Mouse (Mus musculus) stomach, postnatal 0 days (tissue): ENCODE measurements around the gene Ccnb1ip1. TPM values are rescaled to one million over a fixed set of nuclear protein-coding genes. Genes with fewer than 3 reads are reported as not detected.
A peak's percentile ranks its signal among the peaks of the same experiment; 100 is the strongest.

Source experiments
- ATAC-seq: fragments of 200-750 bp; cut with Nextera tagmentation; 2 replicates; pipeline ENCODE4 v1.8.0; 2017; ENCODE audit not compliant: low FRiP score, low TSS enrichment
- DNase-seq: peaks from one replicate; pipeline ENCODE4 v3.0.0-alpha.2; 2016; ENCODE audit warnings: low spot score
- H3K27ac ChIP-seq: fragments of 300-500 bp; sonication (generic); replicated peaks from 2 replicates; pipeline ENCODE4 v1.5.1; 2014; ENCODE audit warnings: mild to moderate bottlenecking, control low read depth
- H3K27me3 ChIP-seq: fragments of 300-500 bp; sonication (generic); 2 replicates; pipeline ENCODE4 v1.6.1; 2014; ENCODE audit warnings: low read length; ENCODE audit not compliant: control insufficient read depth, insufficient read depth
- H3K36me3 ChIP-seq: fragments of 300-500 bp; sonication (generic); 2 replicates; pipeline ENCODE4 v1.6.1; 2014; ENCODE audit warnings: low read length, mixed read lengths; ENCODE audit not compliant: control insufficient read depth, insufficient read depth
- H3K4me1 ChIP-seq: fragments of 300-500 bp; sonication (generic); replicated peaks from 2 replicates; pipeline ENCODE4 v1.6.1; 2014; ENCODE audit warnings: antibody characterized with exemption; ENCODE audit not compliant: control insufficient read depth, insufficient read depth
- H3K4me2 ChIP-seq: fragments of 300-500 bp; sonication (generic); replicated peaks from 2 replicates; pipeline ENCODE4 v1.6.1; 2014; ENCODE audit warnings: low read depth, mild to moderate bottlenecking, control low read depth, moderate library complexity
- H3K4me3 ChIP-seq: fragments of 300-500 bp; sonication (generic); 2 replicates; pipeline ENCODE4 v1.5.1; 2014; ENCODE audit warnings: low read depth, low read length, control low read depth
- H3K9ac ChIP-seq: fragments of 300-500 bp; sonication (generic); 2 replicates; pipeline ENCODE4 v1.6.1; 2014; ENCODE audit warnings: mild to moderate bottlenecking, low read length, control low read depth, mixed read lengths
- H3K9me3 ChIP-seq: fragments of 300-500 bp; sonication (generic); 2 replicates; pipeline ENCODE4 v1.6.1; 2016; ENCODE audit warnings: low read length; ENCODE audit not compliant: control insufficient read depth
- CTCF ChIP-seq: IDR thresholded peaks from 2 replicates; pipeline ENCODE4 v1.5.1; 2016; ENCODE audit warnings: antibody characterized with exemption, low read depth, mild to moderate bottlenecking, moderate library complexity
- EP300 ChIP-seq: optimal IDR thresholded peaks from 2 replicates; pipeline ENCODE3; 2016; ENCODE audit warnings: antibody characterized with exemption
- WGBS: fragments of 180-500 bp; shearing (Covaris S2); extraction: QIAGEN DNeasy Blood & Tissue Kit; methylation state at CpG from one replicate; pipeline ENCODE4 v1.1.7; 2014; 5-methylcytosine and 5-hydroxymethylcytosine counted together
- polyA plus RNA-seq: library from polyadenylated mRNA; unstranded; fragments of >200 nt; fragmentation: Nextera tagmentation; extraction: Ambion mirVana; gene quantifications from 2 replicates; pipeline ENCODE4 v1.2.1, GENCODE M21; 2015

Ccnb1ip1 gene
- polyA plus RNA-seq: not detected in 2 replicates

DNA sequence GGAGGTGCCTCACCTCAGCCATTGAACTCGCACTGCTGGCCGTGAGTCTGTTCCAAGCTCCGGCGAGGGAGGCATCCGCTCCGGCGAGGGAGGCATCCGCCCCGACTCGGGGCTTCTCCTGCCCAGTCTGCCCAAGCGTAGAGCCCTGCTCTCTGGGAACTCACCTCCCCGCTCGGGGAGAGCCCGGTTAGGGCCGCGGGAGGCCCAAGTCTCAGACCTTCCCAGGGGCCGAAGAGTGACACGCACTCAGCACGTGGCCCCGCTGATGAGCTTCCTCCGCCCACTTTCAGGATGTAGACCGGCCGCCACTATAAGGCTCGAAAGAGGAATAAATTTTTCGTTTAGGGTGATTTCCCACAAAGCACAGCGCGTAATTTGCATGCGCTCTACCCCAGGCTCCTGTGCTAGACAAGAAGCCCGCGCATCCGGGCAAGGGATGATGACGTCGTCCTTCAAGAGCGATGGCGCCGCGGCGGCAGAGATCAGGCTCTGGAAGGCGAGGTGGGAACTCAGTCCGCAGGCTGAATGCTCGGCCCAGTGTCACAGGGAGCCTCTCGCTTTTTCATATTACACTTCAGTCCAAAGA lies at the start of gene Ccnb1ip1, which contains the start of gene Parp2:
Gene Ccnb1ip1 (minus strand): TSS at position 246 of the 586 bp plus-strand sequence.
Gene Parp2 (plus strand): TSS at position 355 of the 586 bp plus-strand sequence.
- no peaks in the 10 kb centered on the region for H3K27me3 ChIP-seq
- ATAC-seq: peak; percentile 99
- H3K4me3 ChIP-seq: peak within 1 kb of the TSS; percentile 66
- peak within 1 kb of the TSS; percentile 93 for H3K27ac ChIP-seq
- TF ChIP-seq EP300 (peak; percentile 89), CTCF (no peak)
- 0 out of 2 replicates have a peak, but pooled peaks cover 1% of the 10 kb centered on the region for H3K36me3 ChIP-seq
- WGBS: under 1% methylated on average over 42 of the region's 42 CpGs
- H3K4me1 ChIP-seq: 0 out of 2 replicates have a peak, but pooled peaks cover 2% of the 10 kb centered on the region
- no peaks in the 10 kb centered on the region for H3K9me3 ChIP-seq
- H3K9ac ChIP-seq: peak within 1 kb of the TSS; percentile 81
- H3K4me2 ChIP-seq: peak within 1 kb of the TSS; percentile 68
- peak; percentile 98 for DNase-seq

DNA sequence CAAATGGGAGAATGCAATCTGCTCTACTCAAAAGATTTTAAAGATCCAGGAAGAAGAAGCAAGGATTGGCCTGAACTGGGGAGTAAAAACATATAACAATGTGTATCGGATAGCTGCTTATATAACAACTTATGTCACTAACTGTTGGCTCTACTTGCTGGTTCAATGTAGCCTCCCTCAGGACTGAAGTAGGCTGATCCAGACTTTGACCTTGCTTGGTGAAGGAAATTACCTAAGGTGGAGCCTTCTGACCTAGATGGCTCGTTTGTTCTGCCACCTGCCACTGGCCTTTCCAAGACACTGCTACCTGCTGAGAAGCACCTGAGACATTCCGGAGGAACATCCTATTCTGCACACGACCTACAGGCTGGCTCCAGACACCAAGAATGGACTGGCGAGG lies 48.3 kb upstream of the Ccnb1ip1 start:
- no peak for ATAC-seq
- H3K27ac ChIP-seq: no peak overlapping the region

DNA sequence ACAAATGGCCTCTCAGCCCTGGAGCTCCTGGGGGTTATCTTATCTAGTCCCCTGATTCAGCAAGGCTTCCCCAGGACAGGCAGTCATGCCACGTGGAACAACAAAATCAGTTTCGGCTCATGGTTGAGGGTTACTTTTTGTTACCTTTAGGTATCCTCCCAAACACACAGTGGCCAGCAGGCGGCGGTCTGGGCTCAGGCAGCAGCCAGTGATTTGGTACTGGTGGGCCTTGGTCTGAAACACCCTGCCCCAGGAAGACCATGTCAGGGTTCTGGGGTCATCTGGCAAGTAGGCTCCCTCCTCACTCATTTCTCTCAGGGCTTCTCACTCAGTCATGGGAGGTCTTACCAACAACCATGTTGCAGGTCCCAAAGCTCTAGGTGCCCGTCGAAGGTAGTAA lies 29.7 kb upstream of the Ccnb1ip1 start:
- no peaks in the 10 kb centered on the region for H3K27me3 ChIP-seq
- ATAC-seq: no peak
- WGBS: 69% methylated on average over 6 of the region's 6 CpGs
- H3K9me3 ChIP-seq: no peaks in the 10 kb centered on the region
- H3K4me3 ChIP-seq: no peak overlapping the region
- no peaks in the 10 kb centered on the region; the same call in none of the 2 replicates for H3K36me3 ChIP-seq
- no peak overlapping the region for H3K9ac ChIP-seq
- H3K27ac ChIP-seq: no peak overlapping the region
- no peak overlapping the region for H3K4me2 ChIP-seq
- no peak for DNase-seq
- no peaks in the 10 kb centered on the region for H3K4me1 ChIP-seq
- TF ChIP-seq CTCF (peak; percentile 63), EP300 (no peak)

More for the DNA sequence above, 48.3 kb upstream of the Ccnb1ip1 start:
- no peak overlapping the region for H3K4me2 ChIP-seq
- no peak for DNase-seq
- no peaks in the 10 kb centered on the region for H3K27me3 ChIP-seq
- H3K9me3 ChIP-seq: no peaks in the 10 kb centered on the region
- no peak overlapping the region for H3K4me3 ChIP-seq
- TF ChIP-seq CTCF (no peak), EP300 (no peak)
- H3K36me3 ChIP-seq: peaks cover 18% of the 10 kb centered on the region
- no peaks in the 10 kb centered on the region for H3K4me1 ChIP-seq
- 82% methylated on average over 5 of the region's 5 CpGs for WGBS
- no peak overlapping the region for H3K9ac ChIP-seq

DNA sequence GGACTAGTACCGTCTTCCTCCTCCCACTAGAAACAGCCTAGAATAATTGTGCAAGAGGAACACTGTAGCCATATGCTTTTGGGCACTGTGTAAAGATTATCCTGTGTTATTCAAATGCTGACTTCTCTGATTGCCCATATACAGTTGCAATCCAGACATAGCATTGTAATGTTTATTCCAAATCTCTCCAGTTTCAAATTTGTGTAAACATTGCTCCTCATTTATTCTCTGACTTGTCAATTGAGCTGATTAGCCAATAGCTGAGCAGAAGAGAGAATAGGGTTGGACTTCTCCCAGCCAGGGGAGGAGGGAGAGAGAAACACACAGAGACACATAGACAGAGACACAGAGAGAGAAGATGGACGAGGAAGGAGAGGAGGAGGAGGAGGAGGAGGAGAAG lies 26.9 kb upstream of the Ccnb1ip1 start:
- Histone ChIP-seq H3K9ac (no peak overlapping the region), H3K4me1 (no peaks in the 10 kb centered on the region), H3K4me3 (no peak overlapping the region), H3K27ac (peak overlapping the region; percentile 73), H3K9me3 (no peaks in the 10 kb centered on the region), H3K4me2 (no peak overlapping the region), H3K36me3 (no peaks in the 10 kb centered on the region; the same call in none of the 2 replicates), H3K27me3 (no peaks in the 10 kb centered on the region)
- TF ChIP-seq EP300 (no peak), CTCF (no peak)
- DNase-seq (no peak), ATAC-seq (peak; percentile 62; the same call in 1 of the 2 replicates)
- WGBS: 30% methylated on average over 2 of the region's 2 CpGs

DNA sequence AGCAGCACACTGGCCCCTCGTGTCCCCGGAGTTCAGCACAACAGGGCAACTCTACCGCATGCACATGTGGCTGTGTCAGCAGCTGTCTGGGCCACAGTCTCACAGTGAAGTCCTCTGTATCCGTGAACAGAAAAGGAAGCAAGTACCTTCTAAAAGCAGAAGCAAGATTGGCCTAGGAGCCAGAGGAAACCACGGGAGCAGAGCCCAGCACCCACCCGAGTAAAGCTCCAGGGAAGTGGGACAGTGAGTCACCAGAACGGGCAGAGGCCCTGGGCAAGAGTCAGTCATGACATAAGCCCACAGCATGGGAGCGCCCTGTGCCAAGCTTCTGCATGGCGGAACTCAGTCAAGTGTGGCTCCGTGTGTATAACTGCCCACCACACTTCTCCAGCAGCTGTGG lies 26.4 kb upstream of the Ccnb1ip1 start:
- Histone ChIP-seq H3K36me3 (no peaks in the 10 kb centered on the region; the same call in none of the 2 replicates), H3K4me1 (no peaks in the 10 kb centered on the region), H3K9ac (no peak overlapping the region), H3K4me2 (no peak overlapping the region), H3K9me3 (no peaks in the 10 kb centered on the region), H3K4me3 (no peak overlapping the region), H3K27me3 (no peaks in the 10 kb centered on the region), H3K27ac (peak overlapping the region; percentile 73)
- peak; percentile 68; the same call in 1 of the 2 replicates for ATAC-seq
- 77% methylated on average over 10 of the region's 10 CpGs for WGBS
- no peak for TF ChIP-seq CTCF
- no peak for TF ChIP-seq EP300
- no peak for DNase-seq

DNA sequence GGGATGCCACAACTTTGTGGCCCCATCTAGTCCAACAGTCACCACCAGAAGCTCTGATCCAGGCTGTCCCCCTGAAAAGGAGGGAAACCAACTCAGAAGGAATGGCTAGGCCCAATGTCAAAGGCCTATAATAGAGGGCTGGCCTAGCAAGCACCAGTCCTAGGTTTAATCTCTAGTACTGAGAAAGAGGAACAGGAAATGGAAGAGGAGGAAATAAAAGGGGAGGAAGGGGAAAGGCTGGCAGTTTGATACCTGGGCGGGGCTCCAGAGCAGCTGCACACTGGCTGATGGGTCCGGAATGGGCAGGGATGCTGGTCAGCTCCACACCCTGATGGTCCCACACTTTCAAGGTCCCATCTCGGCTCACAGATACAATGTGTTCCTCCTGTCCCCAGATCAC lies 22.3 kb upstream of the Ccnb1ip1 start:
- H3K4me1 ChIP-seq: no peaks in the 10 kb centered on the region
- H3K36me3 ChIP-seq: no peaks in the 10 kb centered on the region; the same call in none of the 2 replicates
- no peak overlapping the region for H3K27ac ChIP-seq
- no peaks in the 10 kb centered on the region for H3K27me3 ChIP-seq
- DNase-seq (no peak), ATAC-seq (no peak)
- H3K9me3 ChIP-seq: no peaks in the 10 kb centered on the region
- TF ChIP-seq CTCF: no peak
- TF ChIP-seq EP300: no peak
- no peak overlapping the region for H3K4me3 ChIP-seq
- WGBS: 75% methylated on average over 3 of the region's 3 CpGs
- no peak overlapping the region for H3K9ac ChIP-seq
- H3K4me2 ChIP-seq: no peak overlapping the region
